Mouse (Mus musculus): ENCODE measurements around the gene Fam133b.
"Not testable (repeated sequence)": the region's sequence is repeated elsewhere in the genome, so short reads cannot be mapped to it uniquely, and the experiment has no call there.

Fam133b gene

GRCm38 (mm10) chr5:3598766-3599165, 55.1 kb downstream of the Fam133b start:
- CTCF ChIA-PET = no interaction called here

- CTCF ChIA-PET = no interaction called here
Observed at GRCm38 (mm10) chr5:3600298-3600697, 56.7 kb downstream of the Fam133b start.

GRCm38 (mm10) chr5:3600790-3601189, 57.2 kb downstream of the Fam133b start:
- CTCF ChIA-PET = no interaction called here

GRCm38 (mm10) chr5:3607114-3607513, 63.5 kb downstream of the Fam133b start:
- CTCF ChIA-PET = no interaction called here

- CTCF ChIA-PET = no interaction called here
Observed at GRCm38 (mm10) chr5:3609241-3609640, 65.6 kb downstream of the Fam133b start.

GRCm38 (mm10) chr5:3611835-3612234, 68.2 kb downstream of the Fam133b start:
- CTCF ChIA-PET = not testable (repeated sequence)

All from spleen, embryonic (tissue).